Mouse (Mus musculus): ENCODE results near the gene Car10. TPM values are rescaled to one million over a fixed set of nuclear protein-coding genes. Genes with fewer than 3 reads are reported as not detected.

Gene Car10
- polyA plus RNA-seq, 1 experiment from 2014 or later = 2.0 TPM

DNA sequence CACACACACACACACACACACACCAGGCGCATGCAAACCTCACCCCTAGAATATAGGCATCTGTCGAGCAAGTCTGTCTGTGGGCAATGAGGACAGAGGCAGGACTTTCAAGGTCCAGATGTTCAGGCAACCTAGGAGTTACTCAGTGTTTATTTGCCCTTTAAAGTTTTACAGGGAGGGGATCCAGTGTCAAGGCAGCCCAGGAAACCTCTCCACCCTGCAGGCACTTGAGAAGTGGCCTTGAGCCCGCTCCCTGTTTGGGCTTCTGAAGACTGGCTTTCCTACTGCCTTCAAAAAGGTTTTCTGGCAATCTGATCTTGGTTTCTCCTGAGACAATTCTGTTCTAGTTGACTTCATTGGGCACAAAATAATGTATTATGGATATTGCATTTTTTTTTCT, 428.1 kb downstream of the Car10 start:
- H3K9me3 ChIP-seq (ENCODE audit: control insufficient read depth, low read length) = no peaks in the 10 kb centered on the region
- no peak overlapping the region for H3K27ac ChIP-seq (replicated peaks; ENCODE audit: low read depth, low read length)
- no peaks in the 10 kb centered on the region for H3K27me3 ChIP-seq (replicated peaks; ENCODE audit: control insufficient read depth, insufficient read depth, low read length)
- H3K4me1 ChIP-seq (ENCODE audit: control insufficient read depth, insufficient read depth, low read length) = no peaks in the 10 kb centered on the region
- DNase-seq (ENCODE audit: low spot score) = no peak
- no peak for ATAC-seq (ENCODE audit: low read depth)
- WGBS = 65% methylated on average over 3 of the region's 3 CpGs
- H3K9ac ChIP-seq (ENCODE audit: low read depth, low read length) = no peak overlapping the region
- no peaks in the 10 kb centered on the region for H3K36me3 ChIP-seq (ENCODE audit: control insufficient read depth, insufficient read depth, low read length)
- H3K4me3 ChIP-seq (ENCODE audit: low read depth, low read length) = no peak overlapping the region
- H3K4me2 ChIP-seq (ENCODE audit: low read depth, low read length) = no peak overlapping the region

DNA sequence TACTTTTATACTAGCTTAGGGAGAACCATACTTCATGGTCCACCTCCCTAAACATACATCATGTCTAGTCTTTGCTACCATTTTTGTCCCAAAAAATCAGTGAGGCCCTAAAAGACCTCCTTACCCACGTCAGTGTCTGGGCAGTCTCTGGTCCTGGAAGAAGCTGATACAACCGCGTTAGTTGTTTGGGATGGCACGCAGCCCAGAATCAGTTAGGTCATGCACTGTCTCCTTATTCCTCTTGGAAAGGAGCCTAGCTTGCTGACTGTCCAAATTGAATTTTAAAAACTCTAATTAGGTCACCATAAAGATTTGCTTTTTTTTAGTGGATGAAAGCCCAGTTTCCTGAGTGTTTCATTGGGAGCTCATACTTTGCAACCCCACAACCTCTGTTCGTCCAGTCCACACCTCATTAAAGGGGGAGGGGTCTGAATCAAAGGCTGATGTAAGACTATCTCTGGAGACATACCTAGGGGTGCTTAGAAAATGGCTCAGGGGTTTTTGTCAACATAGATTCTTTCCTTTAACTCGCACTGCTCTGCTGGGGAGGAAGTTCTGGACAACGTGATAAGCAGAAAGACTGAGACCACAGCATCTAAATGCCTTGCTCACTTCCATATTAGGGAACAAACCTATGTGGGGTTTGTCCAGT, 433.3 kb downstream of the Car10 start:
- ATAC-seq (ENCODE audit: low read depth) (peak; percentile 30; the same call in 1 of the 2 replicates), DNase-seq (ENCODE audit: low spot score) (peak; percentile 84)
- Histone ChIP-seq H3K4me2 (ENCODE audit: low read depth, low read length) (no peak overlapping the region), H3K27me3 (replicated peaks; ENCODE audit: control insufficient read depth, insufficient read depth, low read length) (no peaks in the 10 kb centered on the region), H3K27ac (replicated peaks; ENCODE audit: low read depth, low read length) (no peak overlapping the region), H3K36me3 (ENCODE audit: control insufficient read depth, insufficient read depth, low read length) (no peaks in the 10 kb centered on the region), H3K4me1 (ENCODE audit: control insufficient read depth, insufficient read depth, low read length) (no peaks in the 10 kb centered on the region), H3K4me3 (ENCODE audit: low read depth, low read length) (no peak overlapping the region), H3K9ac (ENCODE audit: low read depth, low read length) (no peak overlapping the region), H3K9me3 (ENCODE audit: control insufficient read depth, low read length) (no peaks in the 10 kb centered on the region)
- 61% methylated on average over 7 of the region's 7 CpGs for WGBS

DNA sequence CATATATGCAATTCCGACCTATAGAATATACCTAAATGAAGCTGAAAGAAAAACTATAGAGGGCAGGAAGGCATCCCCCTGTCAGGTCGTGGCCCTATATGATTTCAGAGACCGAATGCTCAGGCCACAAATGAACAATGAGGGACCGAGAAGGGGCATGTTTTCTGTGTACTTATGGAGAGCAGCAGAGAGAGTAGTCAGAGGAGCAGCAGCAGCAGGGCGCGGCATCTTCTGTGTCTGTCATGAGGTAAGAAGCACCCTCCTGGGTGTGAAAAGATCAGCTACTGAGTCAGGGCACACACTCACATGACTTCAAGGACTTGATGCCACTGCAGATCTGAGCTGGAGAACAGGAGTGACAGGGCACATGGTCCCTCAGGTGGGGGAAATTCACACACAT, 438.4 kb downstream of the Car10 start:
- Histone ChIP-seq H3K4me2 (ENCODE audit: low read depth, low read length) (no peak overlapping the region), H3K36me3 (ENCODE audit: control insufficient read depth, insufficient read depth, low read length) (no peaks in the 10 kb centered on the region), H3K27me3 (replicated peaks; ENCODE audit: control insufficient read depth, insufficient read depth, low read length) (no peaks in the 10 kb centered on the region), H3K9ac (ENCODE audit: low read depth, low read length) (no peak overlapping the region), H3K4me1 (ENCODE audit: control insufficient read depth, insufficient read depth, low read length) (no peaks in the 10 kb centered on the region), H3K4me3 (ENCODE audit: low read depth, low read length) (no peak overlapping the region), H3K27ac (replicated peaks; ENCODE audit: low read depth, low read length) (no peak overlapping the region), H3K9me3 (ENCODE audit: control insufficient read depth, low read length) (no peaks in the 10 kb centered on the region)
- DNase-seq (ENCODE audit: low spot score) = no peak
- 83% methylated on average over 6 of the region's 6 CpGs for WGBS
- no peak for ATAC-seq (ENCODE audit: low read depth)

DNA sequence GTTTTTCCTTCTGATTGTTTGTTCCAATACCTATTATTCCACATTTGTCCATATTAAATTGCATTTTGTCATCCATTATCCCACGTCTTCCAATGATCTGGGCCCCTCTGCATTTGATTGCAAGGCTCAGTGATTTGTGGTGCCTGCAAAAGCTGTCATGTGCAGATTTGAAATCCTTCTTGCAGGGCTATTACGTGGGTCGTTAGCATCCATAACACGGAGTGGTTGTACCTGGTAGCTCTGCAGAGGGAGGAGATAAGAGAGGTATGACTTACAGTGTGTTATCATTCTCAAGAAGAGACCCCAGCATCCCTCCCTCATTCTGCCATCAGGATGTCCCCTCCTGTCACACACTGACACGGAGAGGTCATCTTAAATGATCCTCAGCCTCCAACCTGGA, 451.1 kb downstream of the Car10 start:
- DNase-seq (ENCODE audit: low spot score) (no peak), ATAC-seq (ENCODE audit: low read depth) (no peak)
- Histone ChIP-seq H3K27ac (replicated peaks; ENCODE audit: low read depth, low read length) (no peak overlapping the region), H3K4me3 (ENCODE audit: low read depth, low read length) (no peak overlapping the region), H3K4me2 (ENCODE audit: low read depth, low read length) (no peak overlapping the region), H3K36me3 (ENCODE audit: control insufficient read depth, insufficient read depth, low read length) (no peaks in the 10 kb centered on the region), H3K4me1 (ENCODE audit: control insufficient read depth, insufficient read depth, low read length) (no peaks in the 10 kb centered on the region), H3K9ac (ENCODE audit: low read depth, low read length) (no peak overlapping the region), H3K27me3 (replicated peaks; ENCODE audit: control insufficient read depth, insufficient read depth, low read length) (no peaks in the 10 kb centered on the region), H3K9me3 (ENCODE audit: control insufficient read depth, low read length) (no peaks in the 10 kb centered on the region)
- 58% methylated on average over 5 of the region's 5 CpGs for WGBS

DNA sequence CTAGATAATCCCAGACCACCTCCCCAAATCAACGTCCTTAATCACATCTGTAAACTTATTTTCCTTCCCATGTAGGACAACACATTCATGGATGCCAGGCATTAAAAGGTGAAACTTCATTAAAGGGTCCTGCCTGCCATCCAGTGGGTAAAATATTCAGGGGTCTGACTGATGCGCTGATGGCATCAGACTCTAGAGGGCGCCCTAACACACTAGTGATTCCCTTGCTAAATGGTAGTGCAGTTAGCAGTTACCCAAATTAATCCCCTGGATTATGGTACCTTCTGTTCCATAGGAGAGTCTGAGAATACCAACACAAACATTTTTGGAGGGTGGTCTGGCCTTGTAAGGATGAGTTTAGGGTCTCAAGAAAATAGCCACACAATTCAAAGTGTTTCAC, 453.1 kb downstream of the Car10 start:
- DNase-seq (ENCODE audit: low spot score) = peak; percentile 20
- WGBS = 5% methylated on average over 3 of the region's 3 CpGs
- no peak for ATAC-seq (ENCODE audit: low read depth)

DNA sequence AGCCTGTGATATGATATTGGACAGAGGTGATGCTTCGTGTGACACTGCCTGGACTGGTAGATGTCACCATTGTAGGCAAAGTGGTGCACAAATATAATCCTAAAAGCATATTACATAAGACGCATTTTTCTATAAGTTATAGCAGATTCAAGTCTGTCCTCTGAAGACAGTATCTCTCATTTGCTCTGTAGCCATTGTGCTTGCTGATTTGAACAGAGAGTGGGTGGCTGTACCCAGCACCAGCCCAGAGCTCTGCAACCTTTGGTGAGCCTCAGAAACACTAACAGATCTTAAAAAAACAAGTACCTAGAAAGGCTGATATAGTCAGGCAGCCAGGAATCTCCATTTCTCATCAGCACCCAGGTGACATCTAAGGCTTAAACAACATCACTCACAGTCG, 461.3 kb downstream of the Car10 start:
- Histone ChIP-seq H3K4me1 (ENCODE audit: control insufficient read depth, insufficient read depth, low read length) (no peaks in the 10 kb centered on the region), H3K27me3 (replicated peaks; ENCODE audit: control insufficient read depth, insufficient read depth, low read length) (no peaks in the 10 kb centered on the region), H3K4me3 (ENCODE audit: low read depth, low read length) (no peak overlapping the region), H3K9ac (ENCODE audit: low read depth, low read length) (no peak overlapping the region), H3K4me2 (ENCODE audit: low read depth, low read length) (no peak overlapping the region), H3K27ac (replicated peaks; ENCODE audit: low read depth, low read length) (no peak overlapping the region), H3K9me3 (ENCODE audit: control insufficient read depth, low read length) (no peaks in the 10 kb centered on the region), H3K36me3 (ENCODE audit: control insufficient read depth, insufficient read depth, low read length) (no peaks in the 10 kb centered on the region)
- DNase-seq (ENCODE audit: low spot score) (no peak), ATAC-seq (ENCODE audit: low read depth) (no peak)
- 79% methylated on average over 3 of the region's 3 CpGs for WGBS

More for the DNA sequence above, 453.1 kb downstream of the Car10 start:
- H3K4me3 ChIP-seq (ENCODE audit: low read depth, low read length) = no peak overlapping the region
- H3K4me2 ChIP-seq (ENCODE audit: low read depth, low read length) = no peak overlapping the region
- no peaks in the 10 kb centered on the region for H3K4me1 ChIP-seq (ENCODE audit: control insufficient read depth, insufficient read depth, low read length)
- H3K9ac ChIP-seq (ENCODE audit: low read depth, low read length) = no peak overlapping the region
- no peaks in the 10 kb centered on the region for H3K9me3 ChIP-seq (ENCODE audit: control insufficient read depth, low read length)
- H3K27ac ChIP-seq (replicated peaks; ENCODE audit: low read depth, low read length) = no peak overlapping the region
- H3K27me3 ChIP-seq (replicated peaks; ENCODE audit: control insufficient read depth, insufficient read depth, low read length) = no peaks in the 10 kb centered on the region
- H3K36me3 ChIP-seq (ENCODE audit: control insufficient read depth, insufficient read depth, low read length) = no peaks in the 10 kb centered on the region

DNA sequence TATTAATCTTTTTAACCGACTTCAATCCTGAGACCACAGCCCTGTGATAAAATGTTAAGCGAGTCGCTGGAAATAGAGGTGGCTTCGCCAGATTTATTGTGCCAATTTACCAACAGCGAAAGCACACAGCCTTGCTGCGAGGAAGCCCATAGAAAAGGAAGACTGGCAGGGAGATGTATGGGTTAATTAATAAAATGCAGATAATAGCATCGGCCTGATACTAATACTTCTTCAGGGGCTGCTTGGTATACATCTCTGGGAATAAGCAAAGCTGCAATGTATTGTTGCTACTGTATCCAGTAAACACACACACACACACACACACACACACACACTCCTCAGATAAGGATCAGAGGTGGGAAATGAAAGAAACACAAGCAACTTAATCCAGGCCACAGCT, 462.7 kb downstream of the Car10 start:
- Histone ChIP-seq H3K36me3 (ENCODE audit: control insufficient read depth, insufficient read depth, low read length) (no peaks in the 10 kb centered on the region), H3K27ac (replicated peaks; ENCODE audit: low read depth, low read length) (no peak overlapping the region), H3K9me3 (ENCODE audit: control insufficient read depth, low read length) (no peaks in the 10 kb centered on the region), H3K4me3 (ENCODE audit: low read depth, low read length) (no peak overlapping the region), H3K9ac (ENCODE audit: low read depth, low read length) (no peak overlapping the region), H3K4me2 (ENCODE audit: low read depth, low read length) (no peak overlapping the region), H3K4me1 (ENCODE audit: control insufficient read depth, insufficient read depth, low read length) (no peaks in the 10 kb centered on the region), H3K27me3 (replicated peaks; ENCODE audit: control insufficient read depth, insufficient read depth, low read length) (no peaks in the 10 kb centered on the region)
- 85% methylated on average over 7 of the region's 7 CpGs for WGBS
- no peak for DNase-seq (ENCODE audit: low spot score)
- ATAC-seq (ENCODE audit: low read depth) = no peak

DNA sequence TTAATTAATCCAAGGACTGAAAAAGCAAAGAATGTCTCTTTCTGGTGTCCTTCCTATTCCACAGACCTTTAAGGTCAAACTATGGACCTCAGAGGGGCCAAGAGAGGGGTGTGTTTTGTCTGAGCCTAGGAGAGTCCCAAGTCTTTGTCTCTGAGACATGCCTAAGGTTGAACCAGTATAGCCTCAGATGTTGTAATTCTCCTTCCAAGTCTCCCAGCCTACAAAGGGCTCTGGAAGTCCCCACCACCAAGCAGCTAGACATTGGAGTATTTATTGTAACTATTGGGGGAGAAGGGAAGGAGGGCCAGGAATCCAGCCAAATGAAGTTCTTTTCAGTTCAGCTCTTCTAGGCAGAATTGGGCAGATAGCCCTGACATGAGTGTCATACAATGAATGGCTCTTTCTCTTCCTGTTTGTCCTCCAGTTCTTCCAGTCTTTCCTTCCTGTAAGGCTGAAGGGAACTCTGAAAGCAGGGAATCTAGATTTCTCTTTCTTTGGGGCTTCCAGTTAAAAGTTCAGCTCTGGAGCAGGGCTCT, 464.6 kb downstream of the Car10 start:
- ATAC-seq (ENCODE audit: low read depth) = no peak

DNA sequence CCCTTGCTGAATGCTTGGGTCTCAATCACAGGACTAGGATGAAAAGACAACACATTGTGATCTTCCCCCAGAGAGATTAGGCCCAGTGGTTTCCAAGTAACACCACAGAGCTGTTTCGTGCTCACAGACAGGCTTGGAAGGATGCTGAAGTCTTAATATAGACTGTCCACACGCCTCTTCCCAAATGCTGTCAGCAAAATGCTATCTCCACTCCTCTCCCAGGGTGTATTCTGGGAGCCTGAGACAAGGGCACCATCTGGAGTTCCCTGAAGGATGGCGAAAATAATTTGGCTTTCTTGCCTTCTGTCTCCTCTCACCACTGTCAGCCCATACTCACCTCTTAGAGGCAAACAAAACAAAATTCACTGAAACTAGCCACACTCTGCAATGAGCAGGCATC, 467.9 kb downstream of the Car10 start:
- H3K4me1 ChIP-seq (ENCODE audit: control insufficient read depth, insufficient read depth, low read length) = no peaks in the 10 kb centered on the region
- no peak overlapping the region for H3K27ac ChIP-seq (replicated peaks; ENCODE audit: low read depth, low read length)
- no peak overlapping the region for H3K9ac ChIP-seq (ENCODE audit: low read depth, low read length)
- H3K4me2 ChIP-seq (ENCODE audit: low read depth, low read length) = no peak overlapping the region
- H3K4me3 ChIP-seq (ENCODE audit: low read depth, low read length) = no peak overlapping the region
- 70% methylated on average over 3 of the region's 3 CpGs for WGBS
- no peaks in the 10 kb centered on the region for H3K9me3 ChIP-seq (ENCODE audit: control insufficient read depth, low read length)
- DNase-seq (ENCODE audit: low spot score) = no peak
- ATAC-seq (ENCODE audit: low read depth) = no peak
- H3K36me3 ChIP-seq (ENCODE audit: control insufficient read depth, insufficient read depth, low read length) = no peaks in the 10 kb centered on the region
- no peaks in the 10 kb centered on the region for H3K27me3 ChIP-seq (replicated peaks; ENCODE audit: control insufficient read depth, insufficient read depth, low read length)

More for the DNA sequence above, 464.6 kb downstream of the Car10 start:
- Histone ChIP-seq H3K36me3 (ENCODE audit: control insufficient read depth, insufficient read depth, low read length) (no peaks in the 10 kb centered on the region), H3K4me2 (ENCODE audit: low read depth, low read length) (no peak overlapping the region), H3K9ac (ENCODE audit: low read depth, low read length) (no peak overlapping the region), H3K4me1 (ENCODE audit: control insufficient read depth, insufficient read depth, low read length) (no peaks in the 10 kb centered on the region), H3K9me3 (ENCODE audit: control insufficient read depth, low read length) (no peaks in the 10 kb centered on the region), H3K27ac (replicated peaks; ENCODE audit: low read depth, low read length) (no peak overlapping the region), H3K4me3 (ENCODE audit: low read depth, low read length) (no peak overlapping the region), H3K27me3 (replicated peaks; ENCODE audit: control insufficient read depth, insufficient read depth, low read length) (no peaks in the 10 kb centered on the region)
- no peak for DNase-seq (ENCODE audit: low spot score)
